Mouse (Mus musculus): ENCODE data around the gene Nxt2. TPM values are rescaled to one million over a fixed set of nuclear protein-coding genes. Genes with fewer than 3 reads are reported as not detected.

Nxt2 gene
- polyA plus RNA-seq, 1 experiment from 2014 or later: 13.8 TPM

- no peaks in the 10 kb centered on the region for H3K27me3 ChIP-seq (replicated peaks; ENCODE audit: insufficient read depth, low read length)
- H3K4me1 ChIP-seq (ENCODE audit: insufficient read depth, low read depth, low read length): no peaks in the 10 kb centered on the region
- DNase-seq (ENCODE audit: low spot score) (peak; percentile 24), ATAC-seq (no peak)
- no peak overlapping the region for H3K9ac ChIP-seq (replicated peaks; ENCODE audit: low read depth)
- H3K36me3 ChIP-seq (ENCODE audit: insufficient read depth, low read length): no peaks in the 10 kb centered on the region
- no peaks in the 10 kb centered on the region for H3K9me3 ChIP-seq (ENCODE audit: low read length)
- 42% methylated on average over 2 of the region's 2 CpGs for WGBS
- H3K4me2 ChIP-seq (replicated peaks; ENCODE audit: low read depth, low read length): no peak overlapping the region
- TF ChIP-seq CTCF (IDR thresholded peaks at IDR 0.05): peak; percentile 53
- no peak for TF ChIP-seq EP300 (IDR thresholded peaks at IDR 0.05)
- H3K27ac ChIP-seq (ENCODE audit: low read length): no peak overlapping the region
- H3K4me3 ChIP-seq (ENCODE audit: low read depth, low read length): no peak overlapping the region
Observed at GRCm38 (mm10) chrX:142237101-142237500, 10.5 kb downstream of the Nxt2 start.

GRCm38 (mm10) chrX:142245682-142246327 lies 19.2 kb downstream of the Nxt2 start:
- Histone ChIP-seq H3K27me3 (replicated peaks; ENCODE audit: insufficient read depth, low read length) (no peaks in the 10 kb centered on the region), H3K4me3 (ENCODE audit: low read depth, low read length) (no peak overlapping the region), H3K36me3 (ENCODE audit: insufficient read depth, low read length) (no peaks in the 10 kb centered on the region), H3K4me2 (replicated peaks; ENCODE audit: low read depth, low read length) (no peak overlapping the region), H3K27ac (ENCODE audit: low read length) (no peak overlapping the region), H3K9ac (replicated peaks; ENCODE audit: low read depth) (no peak overlapping the region), H3K9me3 (ENCODE audit: low read length) (no peaks in the 10 kb centered on the region), H3K4me1 (ENCODE audit: insufficient read depth, low read depth, low read length) (no peaks in the 10 kb centered on the region)
- WGBS: 66% methylated on average over 5 of the region's 5 CpGs
- ATAC-seq (no peak), DNase-seq (ENCODE audit: low spot score) (no peak)
- no peak for TF ChIP-seq EP300 (IDR thresholded peaks at IDR 0.05)
- TF ChIP-seq CTCF (IDR thresholded peaks at IDR 0.05): no peak

DNA sequence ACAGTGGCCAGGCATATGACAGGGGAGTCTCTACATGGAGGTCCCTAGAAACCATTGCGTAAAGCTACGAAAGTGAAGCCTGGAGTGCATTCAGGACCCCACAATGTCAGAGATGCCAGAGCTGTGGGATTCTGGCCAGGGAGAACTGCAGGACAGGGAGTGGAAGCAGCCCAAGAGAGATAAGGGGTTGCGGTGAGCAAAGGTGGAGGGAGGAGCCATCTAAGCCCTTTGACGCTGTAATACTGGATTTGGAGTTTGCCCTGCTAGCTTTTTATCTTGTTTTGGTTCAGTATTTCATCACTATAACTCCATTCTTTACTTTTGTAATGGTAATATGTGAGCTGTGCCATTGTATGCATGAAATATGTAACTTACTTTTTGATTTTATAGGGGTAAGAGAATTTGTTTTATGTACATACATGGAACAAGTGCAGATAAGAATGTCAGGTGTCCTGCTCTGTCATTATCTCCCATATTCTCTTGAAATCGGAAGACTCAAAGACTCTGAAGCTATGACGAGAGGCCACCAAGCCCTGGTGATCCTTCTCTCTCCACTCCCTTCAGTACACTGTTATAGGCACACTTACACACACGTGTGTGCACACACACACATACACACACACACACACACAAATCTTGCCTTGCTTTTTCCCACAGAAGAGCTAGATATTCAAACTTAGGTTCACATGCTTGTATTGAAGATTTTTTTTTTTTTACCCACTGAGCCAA lies 23.6 kb downstream of the Nxt2 start:
- DNase-seq (ENCODE audit: low spot score) (no peak), ATAC-seq (no peak)
- TF ChIP-seq EP300 (IDR thresholded peaks at IDR 0.05): no peak
- no peak for TF ChIP-seq CTCF (IDR thresholded peaks at IDR 0.05)
- H3K27me3 ChIP-seq (replicated peaks; ENCODE audit: insufficient read depth, low read length): no peaks in the 10 kb centered on the region
- H3K36me3 ChIP-seq (ENCODE audit: insufficient read depth, low read length): no peaks in the 10 kb centered on the region
- no peaks in the 10 kb centered on the region for H3K9me3 ChIP-seq (ENCODE audit: low read length)
- no peak overlapping the region for H3K9ac ChIP-seq (replicated peaks; ENCODE audit: low read depth)
- no peak overlapping the region for H3K27ac ChIP-seq (ENCODE audit: low read length)
- WGBS: 69% methylated on average over 7 of the region's 7 CpGs
- no peaks in the 10 kb centered on the region for H3K4me1 ChIP-seq (ENCODE audit: insufficient read depth, low read depth, low read length)
- no peak overlapping the region for H3K4me2 ChIP-seq (replicated peaks; ENCODE audit: low read depth, low read length)
- H3K4me3 ChIP-seq (ENCODE audit: low read depth, low read length): no peak overlapping the region

- no peak for TF ChIP-seq EP300 (IDR thresholded peaks at IDR 0.05)
- TF ChIP-seq CTCF (IDR thresholded peaks at IDR 0.05): no peak
- 43% methylated on average over 3 of the region's 3 CpGs for WGBS
- Histone ChIP-seq H3K4me1 (ENCODE audit: insufficient read depth, low read depth, low read length) (no peaks in the 10 kb centered on the region), H3K27me3 (replicated peaks; ENCODE audit: insufficient read depth, low read length) (no peaks in the 10 kb centered on the region), H3K4me3 (ENCODE audit: low read depth, low read length) (no peak overlapping the region), H3K9me3 (ENCODE audit: low read length) (no peaks in the 10 kb centered on the region), H3K9ac (replicated peaks; ENCODE audit: low read depth) (no peak overlapping the region), H3K4me2 (replicated peaks; ENCODE audit: low read depth, low read length) (no peak overlapping the region), H3K36me3 (ENCODE audit: insufficient read depth, low read length) (no peaks in the 10 kb centered on the region), H3K27ac (ENCODE audit: low read length) (no peak overlapping the region)
- DNase-seq (ENCODE audit: low spot score) (no peak), ATAC-seq (no peak)
Observed at GRCm38 (mm10) chrX:142276031-142276430, 49.5 kb downstream of the Nxt2 start.

GRCm38 (mm10) chrX:142276573-142276972 lies 50.0 kb downstream of the Nxt2 start:
- Histone ChIP-seq H3K4me3 (ENCODE audit: low read depth, low read length) (no peak overlapping the region), H3K27ac (ENCODE audit: low read length) (no peak overlapping the region), H3K9me3 (ENCODE audit: low read length) (no peaks in the 10 kb centered on the region), H3K4me2 (replicated peaks; ENCODE audit: low read depth, low read length) (no peak overlapping the region), H3K36me3 (ENCODE audit: insufficient read depth, low read length) (no peaks in the 10 kb centered on the region), H3K9ac (replicated peaks; ENCODE audit: low read depth) (no peak overlapping the region), H3K27me3 (replicated peaks; ENCODE audit: insufficient read depth, low read length) (no peaks in the 10 kb centered on the region), H3K4me1 (ENCODE audit: insufficient read depth, low read depth, low read length) (no peaks in the 10 kb centered on the region)
- no peak for ATAC-seq
- TF ChIP-seq CTCF (IDR thresholded peaks at IDR 0.05) (no peak), EP300 (IDR thresholded peaks at IDR 0.05) (no peak)
- WGBS: 40% methylated on average over 3 of the region's 3 CpGs
- DNase-seq (ENCODE audit: low spot score): no peak

DNA sequence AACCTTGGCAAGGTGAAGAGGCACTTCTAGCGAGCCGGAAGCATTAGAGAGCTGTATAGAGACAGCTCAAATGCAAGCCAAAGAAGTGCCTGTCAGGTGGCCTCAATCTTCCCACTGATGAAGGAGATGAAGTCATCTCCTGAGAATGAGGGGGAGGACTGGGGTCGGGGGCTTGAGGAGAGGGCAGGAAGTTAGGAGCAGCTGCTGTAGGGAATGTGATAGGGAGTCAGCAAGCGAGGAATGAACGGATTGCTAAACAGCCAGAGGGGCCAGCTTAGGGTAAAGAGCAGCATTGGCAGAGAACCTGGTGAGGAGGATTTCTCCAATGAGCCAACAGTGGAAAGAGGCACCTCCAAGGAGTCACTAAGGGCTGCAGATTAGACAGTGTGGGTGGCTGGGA lies 59.3 kb downstream of the Nxt2 start:
- no peak for ATAC-seq
- Histone ChIP-seq H3K4me3 (ENCODE audit: low read depth, low read length) (no peak overlapping the region), H3K27ac (ENCODE audit: low read length) (no peak overlapping the region), H3K9me3 (ENCODE audit: low read length) (no peaks in the 10 kb centered on the region), H3K9ac (replicated peaks; ENCODE audit: low read depth) (no peak overlapping the region), H3K27me3 (replicated peaks; ENCODE audit: insufficient read depth, low read length) (no peaks in the 10 kb centered on the region), H3K4me1 (ENCODE audit: insufficient read depth, low read depth, low read length) (no peaks in the 10 kb centered on the region), H3K4me2 (replicated peaks; ENCODE audit: low read depth, low read length) (no peak overlapping the region), H3K36me3 (ENCODE audit: insufficient read depth, low read length) (no peaks in the 10 kb centered on the region)
- 17% methylated on average over 5 of the region's 5 CpGs for WGBS
- DNase-seq (ENCODE audit: low spot score): no peak
- TF ChIP-seq CTCF (IDR thresholded peaks at IDR 0.05): no peak

Other genes starting within 250 kb of the Nxt2 start
- gene Gucy2f, start 29.8 kb upstream of the Nxt2 start, polyA plus RNA-seq (2015; fragmentation: Nextera tagmentation; extraction: Ambion mirVana): not detected in 2 replicates
- 3.0 TPM in 2 replicates for gene Kcne1l, start 79.5 kb downstream of the Nxt2 start, polyA plus RNA-seq (2015; fragmentation: Nextera tagmentation; extraction: Ambion mirVana)
- 46.0 and 61.6 TPM in 2 replicates for gene Acsl4, start 163.8 kb downstream of the Nxt2 start, polyA plus RNA-seq (2015; fragmentation: Nextera tagmentation; extraction: Ambion mirVana)